Mouse (Mus musculus): ENCODE results near the gene Agmat.

GRCm38 (mm10) chr4:141721961-141722360, 24.5 kb upstream of the Agmat start:
- TF ChIP-seq CTCF (IDR thresholded peaks at IDR 0.05; ENCODE audit: extremely low read depth, insufficient read depth, low read length): no peak
- no peak for TF ChIP-seq POLR2A (IDR thresholded peaks at IDR 0.05; ENCODE audit: extremely low read depth, insufficient read depth, low read length)
